Mouse (Mus musculus) lung, embryonic 15.5 days (tissue): ENCODE measurements at regions not wholly inside any gene's neighbourhood (a gene's known extent, or its start where the extent isn't known, plus 50 kb on each side); places are given as distances from the start of the nearest gene placed in this dataset.

Source experiments
- ATAC-seq: fragments of 200-750 bp; cut with Nextera tagmentation; 2 replicates; pipeline ENCODE4 v1.8.0; 2017; ENCODE audit warnings: moderate number of reproducible peaks, borderline replicate concordance; ENCODE audit not compliant: low FRiP score, low TSS enrichment; ENCODE audit errors: extremely low read depth
- H3K27ac ChIP-seq: fragments of 300-500 bp; sonication (generic); 2 replicates; pipeline ENCODE4 v1.5.1; 2015; ENCODE audit warnings: moderate library complexity, mild to moderate bottlenecking, inconsistent platforms
- H3K27me3 ChIP-seq: fragments of 300-500 bp; sonication (generic); 2 replicates; pipeline ENCODE4 v1.6.1; 2015; ENCODE audit warnings: inconsistent platforms
- H3K36me3 ChIP-seq: fragments of 300-500 bp; sonication (generic); 2 replicates; pipeline ENCODE4 v1.6.1; 2015; ENCODE audit warnings: inconsistent platforms
- H3K4me1 ChIP-seq: fragments of 300-500 bp; sonication (generic); 2 replicates; pipeline ENCODE4 v1.6.1; 2015; ENCODE audit warnings: inconsistent platforms
- H3K4me2 ChIP-seq: fragments of 300-500 bp; sonication (generic); 2 replicates; pipeline ENCODE4 v1.6.1; 2015; ENCODE audit warnings: inconsistent platforms, mild to moderate bottlenecking, moderate library complexity
- H3K4me3 ChIP-seq: fragments of 300-500 bp; sonication (generic); 2 replicates; pipeline ENCODE4 v1.5.1; 2015; ENCODE audit warnings: mild to moderate bottlenecking, inconsistent platforms
- H3K9ac ChIP-seq: fragments of 300-500 bp; sonication (generic); 2 replicates; pipeline ENCODE4 v1.6.1; 2015; ENCODE audit warnings: inconsistent platforms
- H3K9me3 ChIP-seq: fragments of 300-500 bp; sonication (generic); 2 replicates; pipeline ENCODE4 v1.6.1; 2016; ENCODE audit warnings: inconsistent platforms
- WGBS: fragments of 180-500 bp; shearing (Covaris S2); methylation state at CpG from one replicate; pipeline ENCODE4 v1.1.7; 2015; 5-methylcytosine and 5-hydroxymethylcytosine counted together

DNA sequence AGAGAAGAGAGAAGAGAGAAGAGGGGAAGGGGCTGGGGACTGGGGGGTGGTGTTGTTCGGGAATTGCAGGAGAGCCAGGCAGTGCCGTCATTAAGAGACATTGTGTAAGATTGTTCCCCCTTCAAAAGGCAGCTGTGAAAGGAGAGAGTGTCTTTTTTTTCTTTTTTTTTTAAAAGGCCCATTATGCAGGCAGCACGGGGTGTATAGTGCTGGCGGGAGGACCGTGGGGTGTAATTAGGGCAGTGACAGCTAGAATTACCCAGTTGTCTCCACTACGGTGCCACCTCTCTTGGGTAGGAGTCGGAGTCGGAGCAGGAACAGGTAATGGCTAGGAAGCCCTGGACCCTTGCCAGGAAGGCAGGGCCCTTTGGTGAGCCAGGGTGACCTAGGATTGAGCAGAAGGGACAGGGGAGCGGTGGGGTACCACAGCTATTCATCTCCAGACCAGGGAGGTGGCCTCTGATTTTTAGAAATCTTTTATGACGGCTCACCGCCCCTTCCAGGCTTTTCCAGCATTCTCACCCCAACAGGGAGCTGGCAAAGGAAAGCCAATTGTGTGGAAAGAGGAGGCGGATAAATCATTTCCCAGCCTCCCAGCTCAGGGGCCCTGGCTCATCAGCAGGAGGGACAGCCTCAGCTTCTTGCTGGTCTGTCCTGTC lies 67.2 kb upstream of the Zc3h12a start:
- no peaks in the 10 kb centered on the region for H3K9me3 ChIP-seq
- WGBS, result 43% methylated on average over 12 of the region's 12 CpGs
- no peaks in the 10 kb centered on the region; the same call in 1 of the 2 replicates for H3K27me3 ChIP-seq
- H3K9ac ChIP-seq, result no peak overlapping the region
- ATAC-seq, result no peak
- no peak overlapping the region for H3K4me3 ChIP-seq
- no peaks in the 10 kb centered on the region for H3K4me1 ChIP-seq
- no peak overlapping the region for H3K4me2 ChIP-seq
- no peak overlapping the region for H3K27ac ChIP-seq
- no peaks in the 10 kb centered on the region for H3K36me3 ChIP-seq

DNA sequence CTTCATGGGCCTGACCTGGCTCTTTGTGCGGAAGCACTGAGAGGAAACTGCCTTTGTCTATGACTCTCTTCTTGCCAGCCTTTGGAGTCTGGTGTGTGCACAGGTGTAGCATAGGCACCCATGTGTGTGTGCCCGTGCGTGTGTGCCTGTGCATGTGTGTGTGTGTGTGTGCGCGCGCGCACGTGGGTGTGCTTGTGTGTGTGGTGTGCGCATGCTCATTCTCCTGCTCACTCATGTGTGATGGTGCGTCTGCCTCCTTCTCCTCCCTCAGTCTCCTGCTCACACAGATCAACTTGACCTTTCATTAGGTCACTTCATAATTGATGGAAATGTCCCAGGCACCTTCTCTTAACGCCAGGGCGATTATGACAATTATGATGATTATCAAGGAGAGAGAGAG lies 66.7 kb upstream of the Zc3h12a start:
- WGBS, result 80% methylated on average over 12 of the region's 12 CpGs
- Histone ChIP-seq H3K4me2 (no peak overlapping the region), H3K9ac (no peak overlapping the region), H3K4me3 (no peak overlapping the region), H3K27me3 (no peaks in the 10 kb centered on the region; the same call in 1 of the 2 replicates), H3K27ac (no peak overlapping the region), H3K4me1 (no peaks in the 10 kb centered on the region), H3K36me3 (no peaks in the 10 kb centered on the region), H3K9me3 (no peaks in the 10 kb centered on the region)
- no peak for ATAC-seq

DNA sequence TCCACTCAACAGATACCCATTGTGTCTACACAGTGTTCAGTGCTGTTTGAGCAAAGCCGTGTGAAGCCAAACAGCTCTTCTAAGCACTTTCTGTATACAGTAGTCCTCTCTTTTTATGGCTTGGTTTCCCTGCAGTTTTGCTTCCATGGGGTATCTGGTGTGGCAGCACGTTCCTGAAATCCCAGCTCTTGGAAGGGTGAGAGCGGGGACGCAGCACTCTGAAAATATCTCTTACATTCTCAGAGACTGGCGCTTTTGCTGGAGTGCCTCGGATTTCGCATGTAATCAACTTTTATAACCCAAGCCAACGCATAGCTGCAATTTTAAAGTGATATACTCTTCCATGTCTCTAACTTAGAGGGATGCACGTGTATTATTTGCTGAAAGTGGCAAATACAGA lies 64.0 kb upstream of the Zc3h12a start:
- Histone ChIP-seq H3K4me2 (no peak overlapping the region), H3K4me1 (no peaks in the 10 kb centered on the region), H3K9ac (no peak overlapping the region), H3K27me3 (no peaks in the 10 kb centered on the region; the same call in 1 of the 2 replicates), H3K9me3 (no peaks in the 10 kb centered on the region), H3K4me3 (no peak overlapping the region), H3K36me3 (no peaks in the 10 kb centered on the region), H3K27ac (no peak overlapping the region)
- no peak for ATAC-seq
- 70% methylated on average over 9 of the region's 9 CpGs for WGBS

DNA sequence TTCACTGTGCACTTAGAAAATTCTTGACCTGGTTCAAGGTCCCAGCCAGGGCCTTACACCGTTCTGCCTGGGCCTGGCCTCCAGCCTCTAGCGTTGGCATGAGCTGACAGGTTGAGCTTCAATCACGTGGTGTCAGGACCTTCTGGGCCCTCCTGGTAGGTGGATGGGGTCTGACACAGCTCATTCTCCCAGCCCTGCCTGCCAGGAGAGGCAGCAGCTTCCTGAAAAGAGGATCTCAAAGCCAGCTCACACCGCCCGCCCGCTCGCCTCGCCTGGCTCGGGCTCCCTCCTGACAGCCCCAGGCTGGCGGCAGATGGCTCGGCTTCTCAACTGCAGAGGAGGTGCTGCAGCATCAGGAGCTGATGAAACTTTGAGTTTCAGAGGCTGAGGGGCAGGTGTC lies 63.4 kb upstream of the Zc3h12a start:
- Histone ChIP-seq H3K9ac (no peak overlapping the region), H3K4me2 (no peak overlapping the region), H3K27ac (no peak overlapping the region), H3K9me3 (no peaks in the 10 kb centered on the region), H3K27me3 (no peaks in the 10 kb centered on the region; the same call in 1 of the 2 replicates), H3K4me3 (no peak overlapping the region), H3K4me1 (no peaks in the 10 kb centered on the region), H3K36me3 (no peaks in the 10 kb centered on the region)
- ATAC-seq, result no peak
- WGBS, result 20% methylated on average over 11 of the region's 11 CpGs

DNA sequence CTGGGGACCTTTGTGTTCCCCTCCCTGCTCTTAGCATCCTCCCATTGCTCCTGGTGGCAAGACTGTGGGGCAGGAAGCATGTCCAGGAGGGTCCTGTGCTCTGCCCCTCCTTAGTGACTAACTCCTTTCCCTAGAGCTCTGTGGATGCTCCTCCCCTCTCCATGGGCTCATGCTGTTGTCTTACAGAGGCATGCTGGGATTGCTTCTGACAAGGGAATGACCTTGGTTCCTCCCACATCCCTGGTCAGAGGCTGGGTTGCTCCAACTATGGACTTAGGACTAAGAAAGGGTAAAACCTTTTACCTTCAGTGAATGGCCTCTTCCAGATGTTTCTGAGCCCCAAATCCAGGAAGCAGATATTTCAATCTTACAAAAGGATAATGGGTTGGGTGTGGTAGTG lies 62.3 kb upstream of the Zc3h12a start:
- Histone ChIP-seq H3K27me3 (no peaks in the 10 kb centered on the region; the same call in 1 of the 2 replicates), H3K36me3 (no peaks in the 10 kb centered on the region), H3K9me3 (no peaks in the 10 kb centered on the region), H3K4me2 (no peak overlapping the region), H3K4me1 (no peaks in the 10 kb centered on the region), H3K9ac (no peak overlapping the region), H3K4me3 (no peak overlapping the region), H3K27ac (no peak overlapping the region)
- no peak for ATAC-seq

DNA sequence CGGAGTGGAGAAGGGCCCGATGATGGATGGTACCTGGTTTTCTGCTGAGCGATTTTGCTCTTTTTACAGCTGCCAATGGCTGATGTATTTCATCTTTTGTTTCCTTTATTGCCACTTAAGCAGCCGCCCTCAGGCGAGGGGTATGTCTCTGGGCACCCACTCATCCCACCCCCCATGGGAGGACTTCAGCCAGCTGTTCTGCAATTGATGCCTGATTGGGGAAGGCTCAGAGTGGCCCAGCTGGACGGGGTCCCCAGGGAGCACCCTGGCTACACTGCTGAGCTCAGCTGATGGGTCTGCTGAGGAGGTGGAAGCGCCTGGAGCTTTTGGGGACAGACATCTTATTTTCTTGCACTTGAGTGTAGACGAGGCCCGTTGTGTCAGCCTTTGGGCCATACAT lies 58.6 kb upstream of the Zc3h12a start:
- H3K9me3 ChIP-seq, result no peaks in the 10 kb centered on the region
- ATAC-seq, result no peak
- H3K27me3 ChIP-seq, result no peaks in the 10 kb centered on the region
- no peaks in the 10 kb centered on the region for H3K4me1 ChIP-seq
- H3K9ac ChIP-seq, result no peak overlapping the region
- H3K4me3 ChIP-seq, result no peak overlapping the region
- H3K4me2 ChIP-seq, result no peak overlapping the region
- H3K27ac ChIP-seq, result no peak overlapping the region
- WGBS, result 67% methylated on average over 9 of the region's 9 CpGs
- no peaks in the 10 kb centered on the region for H3K36me3 ChIP-seq

DNA sequence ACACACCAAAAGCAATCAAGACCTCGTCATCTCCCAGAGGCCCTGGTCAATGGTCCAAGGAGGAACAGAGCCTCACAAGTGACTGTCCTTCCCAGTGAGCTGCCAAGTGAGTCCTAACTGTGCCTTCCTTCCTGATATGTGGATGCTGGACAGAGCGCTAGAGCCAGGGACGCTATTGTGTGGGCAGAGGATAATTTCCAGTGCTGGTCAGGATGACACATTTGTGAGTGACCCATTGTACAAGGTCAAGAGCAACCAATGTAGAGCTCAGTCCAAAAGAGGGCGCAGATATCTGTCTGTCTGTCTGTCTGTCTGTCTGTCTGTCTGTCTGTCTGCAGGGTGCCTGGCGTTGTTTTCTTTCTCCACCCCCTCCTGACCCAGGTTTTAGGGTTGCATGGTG lies 57.4 kb upstream of the Zc3h12a start:
- Histone ChIP-seq H3K4me1 (no peaks in the 10 kb centered on the region), H3K27ac (no peak overlapping the region), H3K36me3 (no peaks in the 10 kb centered on the region), H3K4me2 (no peak overlapping the region), H3K27me3 (no peaks in the 10 kb centered on the region), H3K9ac (no peak overlapping the region), H3K9me3 (no peaks in the 10 kb centered on the region), H3K4me3 (no peak overlapping the region)
- no peak for ATAC-seq
- WGBS, result 63% methylated on average over 5 of the region's 5 CpGs

DNA sequence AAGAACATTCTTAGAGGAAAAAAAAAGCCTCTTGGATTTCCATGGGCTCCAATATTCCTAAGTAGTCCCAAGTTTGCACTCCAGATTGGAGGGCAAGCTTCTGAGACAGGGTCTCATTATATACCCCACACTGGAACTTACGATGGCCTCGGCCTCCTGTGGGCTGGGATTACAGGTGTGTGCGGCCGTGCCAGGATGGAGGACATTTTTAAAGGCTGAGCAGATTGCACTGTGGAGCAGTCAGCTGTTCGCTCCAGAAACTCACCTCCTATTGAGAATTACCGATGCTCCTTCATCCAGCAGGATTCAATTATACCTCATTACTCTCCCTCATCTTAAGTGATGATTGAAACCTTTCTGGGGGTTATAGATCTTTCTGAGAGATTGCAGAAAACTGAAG lies 53.3 kb upstream of the Zc3h12a start:
- Histone ChIP-seq H3K4me2 (no peak overlapping the region), H3K4me1 (0 out of 2 replicates have a peak, but pooled peaks cover 3% of the 10 kb centered on the region), H3K27ac (no peak overlapping the region), H3K36me3 (no peaks in the 10 kb centered on the region), H3K9ac (no peak overlapping the region), H3K27me3 (no peaks in the 10 kb centered on the region), H3K4me3 (no peak overlapping the region), H3K9me3 (no peaks in the 10 kb centered on the region)
- 86% methylated on average over 6 of the region's 6 CpGs for WGBS
- ATAC-seq, result no peak

DNA sequence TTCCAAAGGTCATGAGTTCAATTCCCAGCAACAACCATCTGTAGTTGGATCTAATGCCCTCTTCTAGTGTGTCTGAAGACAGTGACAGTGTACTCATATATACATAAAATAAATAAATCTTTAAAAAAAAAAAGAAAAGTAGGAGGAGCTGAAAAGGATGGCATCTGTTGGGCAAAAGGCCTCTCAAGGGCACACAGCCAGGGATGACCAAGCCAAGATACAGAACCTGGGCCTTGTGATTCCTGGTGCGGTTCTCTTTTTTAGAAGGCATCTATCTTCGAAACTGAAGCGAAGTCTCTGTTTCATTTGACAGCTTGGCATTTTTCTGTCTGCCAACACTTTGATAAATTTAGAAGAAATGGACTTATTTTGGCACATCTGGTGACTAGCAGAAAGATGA lies 50.9 kb upstream of the Zc3h12a start:
- no peak overlapping the region for H3K9ac ChIP-seq
- H3K4me3 ChIP-seq, result no peak overlapping the region
- no peaks in the 10 kb centered on the region for H3K36me3 ChIP-seq
- no peaks in the 10 kb centered on the region for H3K27me3 ChIP-seq
- H3K27ac ChIP-seq, result no peak overlapping the region
- H3K4me1 ChIP-seq, result 0 out of 2 replicates have a peak, but pooled peaks cover 3% of the 10 kb centered on the region
- H3K4me2 ChIP-seq, result no peak overlapping the region
- H3K9me3 ChIP-seq, result no peaks in the 10 kb centered on the region
- no peak for ATAC-seq
- 91% methylated on average over 3 of the region's 3 CpGs for WGBS

DNA sequence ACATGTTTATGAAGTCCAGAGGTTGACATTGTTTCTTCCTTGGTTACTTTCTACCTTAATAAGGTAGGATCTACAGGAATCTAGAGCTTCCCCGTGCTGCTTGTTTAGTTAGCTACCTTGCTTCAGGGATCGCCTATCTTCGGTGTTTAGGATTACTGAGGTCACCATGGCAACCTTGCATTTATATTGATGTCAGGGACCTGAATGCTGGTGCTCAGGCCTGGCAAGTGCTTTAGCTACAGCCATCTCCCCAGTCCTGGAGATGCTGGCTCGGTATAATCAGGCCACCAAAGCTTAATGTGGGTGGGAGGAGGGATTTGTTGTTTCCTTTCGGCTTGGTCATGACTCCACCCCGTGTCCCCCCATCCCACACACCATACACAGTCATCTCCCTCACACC lies 50.0 kb upstream of the Zc3h12a start:
- no peak for ATAC-seq
- H3K36me3 ChIP-seq, result no peaks in the 10 kb centered on the region
- no peak overlapping the region for H3K9ac ChIP-seq
- H3K4me3 ChIP-seq, result no peak overlapping the region
- no peaks in the 10 kb centered on the region for H3K27me3 ChIP-seq
- WGBS, result 50% methylated on average over 6 of the region's 6 CpGs
- H3K4me1 ChIP-seq, result 0 out of 2 replicates have a peak, but pooled peaks cover 3% of the 10 kb centered on the region
- H3K9me3 ChIP-seq, result no peaks in the 10 kb centered on the region
- no peak overlapping the region for H3K4me2 ChIP-seq
- H3K27ac ChIP-seq, result no peak overlapping the region
